Mouse (Mus musculus) embryonic fibroblast, embryonic 13.5 days (primary cell): Measurements from ENCODE around the gene Tmem33.

ENCODE experiments used
- CTCF ChIP-seq: IDR thresholded peaks from 2 replicates; pipeline ENCODE4 v1.5.1; 2011; ENCODE audit warnings: mild to moderate bottlenecking, control low read depth, low read length, moderate library complexity, borderline replicate concordance; ENCODE audit not compliant: insufficient read depth
- POLR2A ChIP-seq: IDR thresholded peaks from 2 replicates; pipeline ENCODE4 v1.6.1; 2011; ENCODE audit warnings: low read depth, mild to moderate bottlenecking, control low read depth, low read length, moderate library complexity

DNA sequence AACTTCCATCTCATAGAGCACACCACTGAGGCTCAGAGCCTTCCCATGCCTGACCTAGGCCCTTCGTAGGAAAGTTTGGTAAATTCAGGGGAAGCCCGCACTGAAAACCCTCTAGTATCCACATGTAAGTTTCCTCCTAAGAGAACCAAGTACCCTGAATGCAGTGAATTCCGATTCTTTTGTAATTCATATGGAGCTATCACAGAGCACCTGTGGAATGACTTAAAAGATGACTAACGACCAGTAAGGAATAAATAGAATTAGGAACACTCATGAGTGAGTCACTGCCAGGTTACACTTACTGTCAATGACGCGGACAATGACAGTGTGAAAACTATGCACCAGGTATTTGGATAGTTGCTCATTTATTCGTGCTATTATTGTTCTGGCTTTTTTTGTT lies 34.6 kb upstream of the Tmem33 start:
- TF ChIP-seq POLR2A, result no peak
- no peak for TF ChIP-seq CTCF
